Mouse (Mus musculus): Measurements from ENCODE around the gene Prss40. TPM values are rescaled to one million over a fixed set of nuclear protein-coding genes. Genes with fewer than 3 reads are reported as not detected.
"Not testable (repeated sequence)": the region's sequence is repeated elsewhere in the genome, so short reads cannot be mapped to it uniquely, and the experiment has no call there.

Gene Prss40
- total RNA-seq, 2 experiments from 2014 or later: not detected

DNA sequence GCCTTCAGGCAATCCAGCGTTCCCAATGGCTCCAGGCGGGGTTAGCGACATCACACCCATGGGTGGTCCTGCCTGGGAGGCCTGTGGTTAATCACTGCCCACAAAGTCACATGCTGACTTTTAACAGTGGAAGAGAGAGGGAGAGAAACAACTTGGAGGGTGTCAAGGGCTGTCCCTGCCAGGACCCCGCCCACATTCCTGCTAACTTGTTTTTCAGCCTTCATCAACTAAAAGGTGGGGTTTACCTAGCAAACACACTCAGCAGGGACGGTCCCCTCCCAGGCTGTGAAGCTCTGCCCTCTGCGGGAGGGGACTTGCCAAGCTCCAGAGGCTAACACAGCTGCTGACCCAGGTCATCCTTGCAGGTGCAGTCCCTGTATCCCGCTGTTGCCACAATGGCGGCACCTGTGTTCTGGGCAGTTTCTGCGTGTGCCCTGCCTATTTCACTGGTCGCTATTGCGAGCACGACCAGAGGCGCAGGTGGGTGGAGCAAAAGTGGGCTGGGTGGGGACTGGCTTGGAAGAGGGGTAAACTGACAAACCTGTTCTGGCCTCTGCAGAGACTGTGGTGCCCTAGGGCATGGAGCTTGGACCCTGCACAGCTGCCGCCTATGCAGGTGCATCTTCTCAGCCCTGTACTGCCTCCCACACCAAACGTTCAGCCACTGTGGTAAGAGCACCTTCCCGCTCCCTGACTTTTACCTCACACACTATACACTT is 23.8 kb downstream of the Prss40 start:
- intact Hi-C loops (cut with DNase I): no loop called here
- DNase-seq (ENCODE audit: low spot score in 2 of 2): no peak

DNA sequence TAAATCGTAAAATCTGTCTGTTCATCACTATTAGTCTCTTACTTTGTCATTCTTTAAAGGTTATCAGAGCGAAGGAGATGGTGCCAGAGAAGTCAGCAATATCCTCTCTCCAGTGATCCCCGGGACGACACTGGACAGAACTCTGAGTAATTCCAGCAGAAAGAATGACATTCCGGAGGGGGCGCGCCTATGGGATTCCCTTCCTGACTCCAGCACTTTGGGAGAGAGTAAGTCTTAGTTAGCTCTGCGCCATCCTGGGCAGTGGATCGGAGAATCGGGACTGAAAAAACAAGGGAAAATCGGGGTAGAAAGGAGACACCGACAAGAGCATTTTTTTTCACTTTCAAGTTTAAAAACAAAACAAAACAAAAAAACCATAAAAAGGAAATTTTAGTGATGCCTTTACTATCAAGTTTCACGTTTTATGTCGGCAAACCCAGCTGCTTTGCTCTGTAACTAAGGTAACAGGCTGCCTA is 24.4 kb downstream of the Prss40 start:
- DNase-seq (ENCODE audit: low spot score in 2 of 2): no peak
- intact Hi-C loops (cut with DNase I): no loop called here

DNA sequence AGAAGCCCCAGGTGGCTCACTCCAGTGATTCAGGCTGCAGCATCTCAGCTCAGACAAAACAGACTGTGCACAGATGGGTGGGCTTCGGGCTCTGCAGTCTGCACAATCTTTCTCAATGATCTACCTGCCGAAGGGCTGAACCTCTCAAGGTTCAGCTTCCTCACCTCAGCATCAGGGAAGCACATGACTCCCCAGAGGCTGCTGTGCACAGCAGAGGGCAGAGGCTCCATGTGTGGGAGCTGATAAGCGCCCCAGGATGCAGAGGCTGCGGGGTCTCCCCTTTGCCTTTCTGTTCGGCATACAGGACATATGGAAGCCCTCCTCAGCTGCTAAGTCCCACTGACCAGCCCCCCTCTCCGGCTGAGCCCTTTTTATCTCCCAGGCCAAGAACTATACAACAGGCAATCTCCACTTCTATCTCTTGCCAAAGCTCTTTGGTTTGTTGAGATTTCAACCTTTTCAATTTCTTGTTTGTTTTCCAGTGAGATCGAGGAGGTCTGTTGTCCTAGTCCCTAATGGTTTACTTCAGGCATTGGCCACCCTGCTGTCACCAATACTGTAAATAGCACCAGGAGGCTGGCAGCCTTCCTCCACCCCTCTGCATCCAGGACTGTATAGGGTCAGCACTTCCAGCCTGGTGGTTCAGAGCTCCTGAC is 25.6 kb downstream of the Prss40 start, which contains the start of gene Cfc1:
Gene Cfc1, plus strand, starts transcription at position 606 of the 656 bp plus-strand sequence.
- DNase-seq (ENCODE audit: low spot score in 2 of 2); intact Hi-C loops (cut with DNase I): not testable (repeated sequence)

DNA sequence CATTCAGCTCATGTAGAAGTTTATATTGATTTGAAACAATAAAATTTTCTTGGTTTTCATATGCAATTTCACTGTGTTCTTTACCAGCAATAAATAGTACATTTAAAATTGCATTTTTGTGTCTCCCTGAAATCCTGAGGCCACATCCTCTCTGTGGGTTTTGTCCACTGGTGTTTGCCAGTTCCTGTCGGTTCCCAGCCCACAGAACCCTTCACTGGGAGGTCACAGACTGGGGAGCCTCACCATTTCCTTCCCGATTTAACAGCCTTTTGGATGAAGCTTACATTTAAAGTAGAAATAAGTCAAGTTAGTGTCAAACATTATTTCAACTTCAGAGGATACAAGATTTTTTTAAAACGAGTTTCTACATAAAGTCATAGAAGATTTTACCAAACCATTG is 26.2 kb downstream of the Prss40 start:
- DNase-seq (ENCODE audit: low spot score in 2 of 2); intact Hi-C loops (cut with DNase I): not testable (repeated sequence)

DNA sequence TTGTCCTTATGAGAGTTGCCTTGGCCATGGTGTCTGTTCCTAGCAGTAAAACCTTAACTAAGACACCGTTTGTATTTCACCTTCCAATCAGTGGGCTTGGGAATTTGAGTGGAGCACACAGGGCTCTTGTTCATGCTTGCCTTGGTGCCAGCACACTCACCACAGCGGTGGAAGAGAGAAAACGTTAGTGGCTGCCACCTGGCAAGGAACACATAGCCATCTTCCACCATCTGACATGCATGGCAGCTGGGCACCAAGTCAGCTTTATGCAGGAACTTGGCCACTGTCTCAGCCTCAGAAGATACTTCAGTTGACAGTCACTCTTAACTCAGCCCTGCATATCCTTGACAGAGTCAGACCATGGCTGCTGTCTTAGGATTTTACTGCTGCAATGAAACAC is 37.1 kb downstream of the Prss40 start:
- no peak for DNase-seq (ENCODE audit: low spot score in 2 of 2)
- intact Hi-C loops (cut with DNase I): no loop called here

DNA sequence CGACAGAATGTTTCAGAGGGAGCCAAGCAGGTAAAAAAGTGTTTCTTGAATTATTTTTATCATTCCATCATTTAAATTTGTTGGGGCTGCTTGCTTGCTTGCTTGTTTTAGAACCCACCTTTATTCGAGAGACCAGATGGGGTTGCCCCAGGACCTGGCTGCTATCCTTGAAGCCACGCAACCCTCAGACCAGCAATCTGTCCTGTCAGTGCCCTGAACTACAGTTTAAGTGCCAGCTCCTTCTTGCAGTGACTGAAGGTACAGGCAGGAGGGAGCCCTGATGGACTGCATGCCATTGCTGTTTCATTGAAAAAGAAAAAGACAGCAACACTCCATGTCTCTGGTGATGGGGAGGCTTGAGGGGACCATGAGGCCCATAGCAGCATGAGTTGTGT is 37.9 kb downstream of the Prss40 start:
- intact Hi-C loops (cut with DNase I): no loop called here
- no peak for DNase-seq (ENCODE audit: low spot score in 2 of 2)

DNA sequence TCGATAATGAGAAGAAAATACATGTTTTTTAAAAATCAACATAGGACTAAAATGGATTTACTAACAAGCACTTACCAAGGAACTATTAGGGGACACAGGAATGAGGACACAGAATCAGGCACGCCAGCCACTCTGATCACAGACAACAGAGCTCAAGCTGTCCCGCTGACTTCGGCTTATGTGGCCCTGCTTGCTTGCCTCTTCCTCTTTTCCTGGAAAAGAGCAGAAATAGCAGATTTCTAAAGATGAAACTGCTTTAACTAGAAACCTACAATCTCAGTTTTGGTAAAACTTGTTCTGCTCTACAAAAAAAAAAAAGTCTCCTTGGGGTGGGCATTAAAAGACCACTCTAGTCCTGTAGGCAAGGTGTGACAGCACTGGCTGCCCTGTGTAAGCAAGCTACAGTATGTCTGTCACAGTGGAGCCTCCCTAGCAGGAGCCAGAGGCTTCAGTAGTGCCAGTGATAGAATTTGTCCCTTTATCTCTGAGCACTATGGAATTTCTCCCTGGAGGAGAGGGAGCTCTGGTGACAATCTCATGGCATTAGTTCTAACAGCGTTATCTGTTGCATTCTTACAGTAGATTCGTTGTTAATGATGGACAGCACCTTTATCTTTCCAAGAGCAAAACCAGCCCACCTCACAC is 38.4 kb downstream of the Prss40 start:
- DNase-seq (ENCODE audit: low spot score in 2 of 2): no peak
- intact Hi-C loops (cut with DNase I): no loop called here

DNA sequence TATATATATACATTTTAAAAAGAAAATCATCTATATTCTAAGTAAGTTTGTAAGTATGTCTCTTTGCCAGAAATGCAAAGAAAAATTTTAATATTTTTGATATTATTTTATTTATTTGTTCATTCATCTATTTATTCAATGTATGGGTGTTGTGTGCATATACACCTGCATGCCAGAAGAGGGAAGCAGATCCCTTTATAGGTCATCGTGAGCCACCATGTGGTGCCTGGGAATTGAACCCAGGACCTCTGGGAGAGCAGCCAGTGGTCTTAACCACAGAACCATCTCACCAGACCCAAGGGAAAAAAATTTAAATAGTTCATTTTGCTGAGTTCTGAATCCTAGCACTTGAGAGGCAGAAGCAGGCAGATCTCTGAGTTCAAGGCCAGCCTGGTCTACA is 42.5 kb downstream of the Prss40 start:
- intact Hi-C loops (cut with DNase I): no loop called here

DNA sequence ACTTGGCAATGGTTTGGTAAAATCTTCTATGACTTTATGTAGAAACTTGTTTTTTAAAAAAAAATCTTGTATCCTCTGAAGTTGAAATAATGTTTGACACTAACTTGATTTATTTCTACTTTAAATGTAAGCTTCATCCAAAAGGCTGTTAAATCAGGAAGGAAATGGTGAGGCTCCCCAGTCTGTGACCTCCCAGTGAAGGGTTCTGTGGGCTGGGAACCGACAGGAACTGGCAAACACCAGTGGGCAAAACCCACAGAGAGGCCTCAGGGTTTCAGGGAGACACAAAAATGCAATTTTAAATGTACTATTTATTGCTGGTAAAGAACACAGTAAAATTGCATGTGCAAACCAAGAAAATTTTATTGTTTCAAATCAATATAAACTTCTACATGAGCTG is 42.9 kb downstream of the Prss40 start:
- intact Hi-C loops (cut with DNase I); DNase-seq (ENCODE audit: low spot score in 2 of 2): not testable (repeated sequence)

More for the DNA sequence above, 42.5 kb downstream of the Prss40 start:
- no peak for DNase-seq (ENCODE audit: low spot score in 2 of 2)

DNA sequence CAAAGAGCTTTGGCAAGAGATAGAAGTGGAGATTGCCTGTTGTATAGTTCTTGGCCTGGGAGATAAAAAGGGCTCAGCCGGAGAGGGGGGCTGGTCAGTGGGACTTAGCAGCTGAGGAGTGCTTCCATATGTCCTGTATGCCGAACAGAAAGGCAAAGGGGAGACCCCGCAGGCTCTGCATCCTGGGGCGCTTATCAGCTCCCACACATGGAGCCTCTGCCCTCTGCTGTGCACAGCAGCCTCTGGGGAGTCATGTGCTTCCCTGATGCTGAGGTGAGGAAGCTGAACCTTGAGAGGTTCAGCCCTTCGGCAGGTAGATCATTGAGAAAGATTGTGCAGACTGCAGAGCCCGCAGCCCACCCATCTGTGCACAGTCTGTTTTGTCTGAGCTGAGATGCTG is 43.4 kb downstream of the Prss40 start:
- DNase-seq (ENCODE audit: low spot score in 2 of 2); intact Hi-C loops (cut with DNase I): not testable (repeated sequence)

DNA sequence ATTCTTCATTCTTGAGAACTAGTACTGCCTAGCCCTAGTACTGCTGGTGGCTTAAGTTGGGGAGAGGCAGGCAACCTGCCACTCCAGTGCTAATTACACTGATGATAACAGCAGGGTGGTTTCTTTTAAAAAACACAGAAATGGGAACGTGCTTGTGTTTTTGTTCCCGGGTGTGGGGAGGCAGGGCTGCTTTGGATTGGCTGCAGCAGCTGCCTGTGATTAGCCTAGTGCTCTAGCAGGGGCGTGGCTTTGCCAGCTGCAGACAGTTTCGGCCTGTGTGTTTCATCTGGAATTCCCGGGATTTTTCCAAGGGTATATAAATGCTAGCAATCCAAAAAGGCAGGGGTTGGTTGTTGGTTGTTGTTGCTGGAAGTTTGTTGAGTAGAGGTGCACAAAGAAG is 44.1 kb downstream of the Prss40 start:
- intact Hi-C loops (cut with DNase I): no loop called here
- peak in 1 of 2 experiments; percentile 16 for DNase-seq (ENCODE audit: low spot score in 2 of 2)

DNA sequence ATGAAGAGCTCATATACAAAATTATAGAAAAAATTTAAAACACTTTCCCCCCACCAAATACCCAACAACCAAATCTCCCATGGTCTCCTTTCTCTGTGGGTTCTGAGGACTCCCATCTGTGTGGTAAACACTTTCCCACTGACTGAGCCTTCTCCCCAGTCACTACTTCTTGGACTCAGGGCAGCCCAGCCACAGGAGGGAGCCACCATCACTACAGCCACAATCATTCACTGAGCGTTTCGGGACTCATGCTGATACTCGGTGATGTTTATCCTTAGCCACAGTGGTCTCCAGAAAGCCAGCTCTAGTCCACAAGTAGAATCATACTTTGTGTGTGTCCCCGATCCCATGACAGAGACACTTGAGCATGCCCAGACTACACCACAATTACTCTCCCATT is 47.7 kb downstream of the Prss40 start:
- no peak for DNase-seq (ENCODE audit: low spot score in 2 of 2)
- intact Hi-C loops (cut with DNase I): no loop called here

DNA sequence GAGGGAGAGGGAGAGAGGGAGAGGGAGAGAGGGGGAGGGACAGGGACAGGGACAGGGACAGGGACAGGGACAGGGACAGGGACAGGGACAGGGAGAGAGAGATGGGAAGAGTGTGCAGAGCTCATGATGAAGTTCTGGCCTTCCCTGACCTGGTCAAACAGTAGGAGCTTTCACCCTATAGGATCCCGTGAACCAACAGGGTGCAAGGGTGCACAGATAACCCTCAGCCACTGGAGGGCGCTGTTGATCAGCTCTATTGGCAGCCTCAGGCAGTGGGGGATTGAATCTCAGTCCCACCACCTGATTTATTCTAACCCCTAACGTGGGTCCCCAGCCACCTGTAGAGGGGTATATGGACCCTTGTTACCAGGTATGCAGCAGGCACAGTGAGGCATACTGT is 49.7 kb downstream of the Prss40 start:
- intact Hi-C loops (cut with DNase I): no loop called here
- DNase-seq (ENCODE audit: low spot score in 2 of 2): peak; percentile 37 to 56

DNA sequence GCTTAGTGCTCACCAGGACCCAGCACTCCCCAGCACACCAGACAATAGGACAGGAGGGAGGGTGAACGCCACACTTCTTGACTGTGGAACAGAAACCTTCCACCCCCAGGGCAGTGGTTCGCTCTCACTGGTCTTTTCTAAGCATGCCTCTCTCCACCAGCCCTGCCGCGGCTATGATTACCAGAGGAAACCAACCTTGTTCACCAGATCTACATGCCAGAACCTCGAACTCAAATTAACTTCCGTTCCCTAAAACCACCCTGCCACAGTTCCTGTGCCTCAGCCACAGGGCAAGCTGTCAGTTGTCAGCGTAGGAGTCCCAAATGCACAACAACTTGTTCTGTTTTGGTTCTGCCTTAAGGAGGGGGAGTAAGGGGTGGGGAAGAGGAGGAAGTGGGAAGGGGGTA is 50.2 kb downstream of the Prss40 start:
- no peak for DNase-seq (ENCODE audit: low spot score in 2 of 2)
- intact Hi-C loops (cut with DNase I): no loop called here

DNA sequence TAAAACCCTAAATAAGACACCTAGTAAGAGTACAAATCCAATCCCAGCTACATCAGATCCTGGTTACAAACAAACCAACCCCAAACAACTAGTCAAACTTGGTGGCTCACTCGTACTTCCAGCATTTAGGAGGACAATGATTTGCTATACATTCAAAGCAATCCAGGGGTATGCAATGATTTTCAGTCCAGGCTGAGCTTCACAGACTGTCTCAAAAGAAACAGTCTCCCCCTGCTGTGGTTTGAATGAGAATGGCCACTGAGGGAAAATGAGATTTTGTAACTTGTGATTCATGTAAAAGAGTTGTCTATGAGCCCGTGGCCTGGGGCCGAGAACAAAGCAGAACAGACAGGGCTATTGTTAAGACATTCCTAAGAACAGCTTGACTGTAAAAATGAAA is 52.8 kb downstream of the Prss40 start:
- DNase-seq (ENCODE audit: low spot score in 2 of 2): no peak
- intact Hi-C loops (cut with DNase I): no loop called here

DNA sequence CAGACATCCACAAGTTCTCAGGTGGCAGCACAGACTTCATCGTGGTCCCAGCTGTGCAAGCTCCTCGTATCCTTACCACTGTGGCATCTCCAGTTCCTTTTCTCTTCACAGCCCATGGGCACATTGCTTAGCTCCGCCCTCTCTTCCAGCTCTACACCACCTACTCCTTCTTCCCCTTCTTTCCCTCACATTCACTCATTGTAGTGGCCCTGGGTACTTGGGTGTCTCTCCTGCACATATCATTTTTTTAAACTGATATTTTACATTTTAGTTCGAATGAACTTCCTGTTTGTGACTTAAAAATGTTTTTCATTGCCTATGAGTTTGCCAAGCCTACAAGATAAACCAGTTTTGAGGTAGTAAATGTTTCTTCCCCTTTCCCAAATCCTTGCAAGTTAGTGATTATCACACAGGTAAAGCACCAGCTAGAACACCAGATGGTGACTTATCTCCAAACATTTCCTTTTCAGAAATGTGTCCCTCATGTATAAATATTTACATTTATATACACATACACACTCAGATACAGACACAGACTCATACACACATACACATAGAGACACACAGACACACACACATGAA is 54.7 kb downstream of the Prss40 start:
- intact Hi-C loops (cut with DNase I): no loop called here
- DNase-seq (ENCODE audit: low spot score in 2 of 2): no peak

DNA sequence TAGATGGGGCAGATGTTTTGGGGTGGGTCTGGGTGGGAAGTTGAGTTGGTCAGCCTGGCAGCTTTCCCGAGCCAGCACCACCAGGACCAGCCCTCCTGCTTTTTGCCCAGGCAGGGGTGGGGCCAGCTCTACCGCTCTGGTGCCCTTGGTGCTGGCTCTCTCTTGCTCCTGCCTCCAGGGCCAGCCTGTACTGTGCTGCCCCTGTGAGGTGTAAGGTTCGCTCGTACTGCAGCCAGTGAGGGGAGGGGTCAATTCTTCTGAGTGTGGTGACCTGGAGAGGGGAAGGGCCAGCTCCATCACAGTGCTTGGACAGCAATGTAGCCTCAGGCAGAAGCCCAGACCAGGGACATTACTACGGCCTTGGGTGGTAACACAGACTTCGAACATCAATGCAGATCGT is 55.4 kb downstream of the Prss40 start:
- no peak for DNase-seq (ENCODE audit: low spot score in 2 of 2)
- intact Hi-C loops (cut with DNase I): no loop called here

DNA sequence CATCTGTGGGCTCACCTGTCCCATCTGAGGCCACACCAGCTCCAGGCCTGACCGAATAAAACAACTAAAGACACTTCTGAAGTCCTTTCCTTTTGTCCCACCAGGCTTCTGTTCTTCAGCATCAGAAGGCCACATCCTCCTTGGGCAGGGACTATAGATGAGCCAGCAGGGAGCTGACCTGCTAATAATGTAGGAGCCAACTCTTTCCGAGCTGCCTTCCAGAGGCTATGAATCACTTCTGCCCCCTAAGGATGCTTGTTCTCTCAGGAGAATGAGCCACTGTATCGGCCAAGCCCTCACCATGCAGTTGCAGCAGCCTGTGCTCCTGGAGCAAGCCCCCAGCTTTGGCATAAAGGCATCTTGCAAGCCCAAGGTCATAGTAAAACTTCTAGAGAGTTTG is 57.8 kb downstream of the Prss40 start:
- DNase-seq (ENCODE audit: low spot score in 2 of 2): no peak
- intact Hi-C loops (cut with DNase I): loop anchor here (5.0 kb wide), 1 partner anchor 49 kb away; no protein-coding TSS in a partner anchor
